Mouse (Mus musculus) myocyte (in vitro differentiated cells): ENCODE measurements around the gene Camkmt. TPM values are rescaled to one million over a fixed set of nuclear protein-coding genes. Genes with fewer than 3 reads are reported as not detected.

Source experiments
- H3K27me3 ChIP-seq: one replicate; pipeline ENCODE4 v1.6.1; 2011; ENCODE audit not compliant: control insufficient read depth, insufficient read depth, insufficient read length
- H3K36me3 ChIP-seq: one replicate; pipeline ENCODE4 v1.6.1; 2011; ENCODE audit not compliant: control insufficient read depth, insufficient read depth
- H3K4me2 ChIP-seq: one replicate; pipeline ENCODE4 v1.6.1; 2011; ENCODE audit warnings: low read depth, control low read depth
- H3K4me3 ChIP-seq: one replicate; pipeline ENCODE4 v1.5.1; 2011; ENCODE audit warnings: mild to moderate bottlenecking, control low read depth, moderate library complexity
- H3K79me2 ChIP-seq: one replicate; pipeline ENCODE4 v1.6.1; 2011; ENCODE audit not compliant: control insufficient read depth, insufficient read depth
- H3ac ChIP-seq: one replicate; pipeline ENCODE4 v1.6.1; 2011; ENCODE audit not compliant: control insufficient read depth, insufficient read length
- CEBPB ChIP-seq: IDR thresholded peaks from 2 replicates; pipeline ENCODE4 v1.6.1; 2011; ENCODE audit warnings: mild to moderate bottlenecking, moderate library complexity; ENCODE audit not compliant: poor library complexity, insufficient read depth, severe bottlenecking
- E2F4 ChIP-seq: IDR thresholded peaks from one replicate; pipeline ENCODE4 v1.6.1; 2011; ENCODE audit warnings: mild to moderate bottlenecking, control low read depth, moderate library complexity; ENCODE audit not compliant: insufficient read depth
- MAX ChIP-seq: IDR thresholded peaks from one replicate; pipeline ENCODE4 v1.6.1; 2011; ENCODE audit warnings: low read depth, mild to moderate bottlenecking, control low read depth
- MYOD1 ChIP-seq, 3 experiments: IDR thresholded peaks; one replicate each; pipeline ENCODE4 v1.6.1; 2011; ENCODE audit warnings: control low read depth in 2 of 3, low read depth in 2 of 3, mild to moderate bottlenecking in 2 of 3, moderate library complexity in 1 of 3; ENCODE audit not compliant: insufficient read length in 2 of 3, control insufficient read depth in 1 of 3
- MYOG ChIP-seq, 3 experiments: IDR thresholded peaks; one replicate each; pipeline ENCODE4 v1.6.1; 2011; ENCODE audit warnings: control low read depth in 2 of 3, low read depth in 2 of 3, mild to moderate bottlenecking in 2 of 3; ENCODE audit not compliant: insufficient read length in 2 of 3, control insufficient read depth in 1 of 3, insufficient read depth in 1 of 3
- POLR2A ChIP-seq: IDR thresholded peaks from one replicate; pipeline ENCODE4 v1.6.1; 2011; ENCODE audit warnings: low read depth, mild to moderate bottlenecking, control low read depth, moderate library complexity; ENCODE audit not compliant: insufficient read length
- POLR2AphosphoS2 ChIP-seq: IDR thresholded peaks from one replicate; pipeline ENCODE4 v1.6.1; 2011; ENCODE audit warnings: low read depth, control low read depth; ENCODE audit not compliant: insufficient read length
- REST ChIP-seq: IDR thresholded peaks from one replicate; pipeline ENCODE4 v1.6.1; 2011; ENCODE audit warnings: mild to moderate bottlenecking, control low read depth, moderate library complexity; ENCODE audit not compliant: insufficient read depth, insufficient read length
- SRF ChIP-seq: IDR thresholded peaks from one replicate; pipeline ENCODE4 v1.6.1; 2011; ENCODE audit warnings: low read depth; ENCODE audit not compliant: control insufficient read depth, insufficient read length
- TCF12 ChIP-seq: IDR thresholded peaks from one replicate; pipeline ENCODE4 v1.6.1; 2011; ENCODE audit warnings: mild to moderate bottlenecking, control low read depth; ENCODE audit not compliant: poor library complexity, insufficient read depth, severe bottlenecking
- TCF3 ChIP-seq: IDR thresholded peaks from one replicate; pipeline ENCODE4 v1.6.1; 2011; ENCODE audit warnings: low read depth, control low read depth; ENCODE audit not compliant: insufficient read length
- USF1 ChIP-seq: IDR thresholded peaks from one replicate; pipeline ENCODE4 v1.6.1; 2011; ENCODE audit warnings: low read depth, mild to moderate bottlenecking, control low read depth, moderate library complexity
- polyA plus RNA-seq: library from polyadenylated mRNA; unstranded; fragments of >200 nt; fragmentation: generic; extraction: Trizol; gene quantifications from one replicate; pipeline ENCODE4 v1.2.1, GENCODE M21; 2012; ENCODE audit warnings: missing spikeins

The Camkmt gene
- polyA plus RNA-seq, 1 experiment: 1.4 TPM

GRCm38 (mm10) chr17:85328901-85329300 is 238.5 kb downstream of the Camkmt start:
- Histone ChIP-seq H3K79me2 (no peaks in the 10 kb centered on the region), H3ac (no peak overlapping the region), H3K36me3 (no peaks in the 10 kb centered on the region), H3K4me2 (no peak overlapping the region), H3K4me3 (no peak overlapping the region), H3K27me3 (no peaks in the 10 kb centered on the region)
- TF ChIP-seq MYOG (IDR thresholded peaks at IDR 0.05; ENCODE audit: control insufficient read depth in 1 of 3, insufficient read depth in 1 of 3, insufficient read length in 2 of 3, low read depth in 2 of 3) (no peak), POLR2A (no peak), SRF (no peak), POLR2AphosphoS2 (no peak), MYOD1 (IDR thresholded peaks at IDR 0.05; ENCODE audit: control insufficient read depth in 1 of 3, insufficient read length in 2 of 3, low read depth in 2 of 3) (no peak), MAX (no peak), TCF12 (no peak), CEBPB (no peak), REST (no peak), E2F4 (no peak), TCF3 (no peak), USF1 (no peak)

- Histone ChIP-seq H3K27me3 (no peaks in the 10 kb centered on the region), H3K4me3 (no peak overlapping the region), H3ac (no peak overlapping the region), H3K36me3 (no peaks in the 10 kb centered on the region), H3K4me2 (no peak overlapping the region), H3K79me2 (no peaks in the 10 kb centered on the region)
- TF ChIP-seq MYOD1 (IDR thresholded peaks at IDR 0.05; ENCODE audit: control insufficient read depth in 1 of 3, insufficient read length in 2 of 3, low read depth in 2 of 3) (no peak), USF1 (no peak), REST (no peak), E2F4 (no peak), MAX (no peak), TCF12 (no peak), MYOG (IDR thresholded peaks at IDR 0.05; ENCODE audit: control insufficient read depth in 1 of 3, insufficient read depth in 1 of 3, insufficient read length in 2 of 3, low read depth in 2 of 3) (no peak), POLR2AphosphoS2 (no peak), POLR2A (no peak), CEBPB (no peak), SRF (no peak), TCF3 (no peak)
Measured at GRCm38 (mm10) chr17:85335464-85335863, 245.1 kb downstream of the Camkmt start.

- Histone ChIP-seq H3K4me3 (no peak overlapping the region), H3K36me3 (no peaks in the 10 kb centered on the region), H3K79me2 (no peaks in the 10 kb centered on the region), H3K4me2 (no peak overlapping the region), H3ac (no peak overlapping the region), H3K27me3 (no peaks in the 10 kb centered on the region)
- no peak for TF ChIP-seq REST
Measured at GRCm38 (mm10) chr17:85337666-85338065, 247.3 kb downstream of the Camkmt start.

GRCm38 (mm10) chr17:85341134-85341700 is 250.9 kb downstream of the Camkmt start:
- Histone ChIP-seq H3K36me3 (no peaks in the 10 kb centered on the region), H3K4me3 (no peak overlapping the region), H3K4me2 (no peak overlapping the region), H3K27me3 (no peaks in the 10 kb centered on the region), H3K79me2 (no peaks in the 10 kb centered on the region), H3ac (no peak overlapping the region)
- no peak for TF ChIP-seq CEBPB

- Histone ChIP-seq H3K79me2 (no peaks in the 10 kb centered on the region), H3K4me2 (no peak overlapping the region), H3K4me3 (no peak overlapping the region), H3K27me3 (no peaks in the 10 kb centered on the region), H3K36me3 (no peaks in the 10 kb centered on the region), H3ac (no peak overlapping the region)
- TF ChIP-seq SRF: no peak
- TF ChIP-seq MYOG (IDR thresholded peaks at IDR 0.05; ENCODE audit: control insufficient read depth in 1 of 3, insufficient read depth in 1 of 3, insufficient read length in 2 of 3, low read depth in 2 of 3): no peak
- no peak for TF ChIP-seq TCF12
- no peak for TF ChIP-seq POLR2AphosphoS2
- TF ChIP-seq MAX: no peak
- no peak for TF ChIP-seq E2F4
- no peak for TF ChIP-seq POLR2A
- TF ChIP-seq REST: no peak
- no peak for TF ChIP-seq CEBPB
- no peak for TF ChIP-seq MYOD1 (IDR thresholded peaks at IDR 0.05; ENCODE audit: control insufficient read depth in 1 of 3, insufficient read length in 2 of 3, low read depth in 2 of 3)
- TF ChIP-seq USF1: no peak
- no peak for TF ChIP-seq TCF3
Measured at GRCm38 (mm10) chr17:85342471-85342870, 252.1 kb downstream of the Camkmt start.
